In genomic region chr9:75338016-75338415, GRCm38 (mm10) we compare ENCODE assay signal across 27 mouse cellular contexts. TPM values are rescaled to one million over a fixed set of nuclear protein-coding genes. Genes with fewer than 3 reads are reported as not detected.
A peak's percentile ranks its signal among the peaks of the same experiment; 100 is the strongest.
DNase-seq lines count a peak whose midpoint lies in the region; TF ChIP-seq lines count a peak whose summit lies in the region.
"Had no signal": no experiment of that assay in that cellular context is flagged by ENCODE, and none has a peak within 500 bp of the region (broad histone marks: within the 10 kb centered on the region; RNA-seq: fewer than 3 reads in every experiment).

No protein-coding gene starts in this region.

- TF ChIP-seq POLR2A in cerebellum, adult 2 months (IDR thresholded peaks at IDR 0.05; ENCODE audit: borderline replicate concordance, insufficient read depth, low read length): no peak

- no peak for TF ChIP-seq CTCF in cerebellum, adult 2 months (IDR thresholded peaks at IDR 0.05; ENCODE audit: borderline replicate concordance, insufficient read depth, low read depth, low read length)

- intact Hi-C loops in left cerebral cortex, postnatal 14 days (cut with DNase I): no loop called here

- H3K4me1 ChIP-seq in cerebellum, adult 2 months (ENCODE audit: control insufficient read depth, insufficient read depth, low read length): no peaks in the 10 kb centered on the region; the same call in 1 of the 2 replicates
- H3K4me1 ChIP-seq: embryonic facial prominence, embryonic 15.5 days; forebrain, embryonic 12.5 days; heart, embryonic 15.5 days; limb, embryonic 10.5 days; midbrain, embryonic 15.5 days had no signal

- no peaks in the 10 kb centered on the region for H3K27me3 ChIP-seq in cerebellum, adult 2 months (ENCODE audit: control insufficient read depth, insufficient read depth, low read length)
- H3K27me3 ChIP-seq: embryonic facial prominence, embryonic 15.5 days; forebrain, embryonic 12.5 days; heart, embryonic 15.5 days; midbrain, embryonic 15.5 days had no signal

- H3K27ac ChIP-seq in cerebellum, adult 2 months (ENCODE audit: insufficient read depth, low read length): no peak overlapping the region
- H3K27ac ChIP-seq: embryonic facial prominence, embryonic 15.5 days; forebrain, embryonic 12.5 days; gastrocnemius, adult 2 months; heart, embryonic 15.5 days; hindbrain, postnatal 0 days; limb, embryonic 10.5 days; midbrain, embryonic 15.5 days had no signal

- H3K4me3 ChIP-seq in cerebellum, adult 2 months (replicated peaks; ENCODE audit: insufficient read depth, low read depth, low read length): no peak overlapping the region
- H3K4me3 ChIP-seq: embryonic facial prominence, embryonic 15.5 days; forebrain, embryonic 12.5 days; gastrocnemius, adult 2 months; heart, embryonic 15.5 days; limb, embryonic 10.5 days; midbrain, embryonic 15.5 days had no signal

- WGBS in cerebellum, adult 2 months: 91% methylated on average over 6 of the region's 6 CpGs

- peak; percentile 65 for DNase-seq in layer of hippocampus, adult 11-12 months (ENCODE audit: low spot score)
- DNase-seq in layer of hippocampus, postnatal 25 days (ENCODE audit: extremely low spot score in 1 of 2, low spot score in 1 of 2): no peak
- peak; percentile 30 to 36 for DNase-seq in frontal cortex, postnatal 25 days (ENCODE audit: low spot score in 2 of 2)
- peak; percentile 78 to 87 for DNase-seq in left cerebral cortex, postnatal 14 days (ENCODE audit: low spot score in 2 of 2)
- peak; percentile 78 to 92 for DNase-seq in right cerebral cortex, postnatal 36 days (ENCODE audit: low spot score in 2 of 2)
- DNase-seq in cerebellum, adult 2 months: no peak
- DNase-seq in kidney, postnatal 36 days: no peak
- no peak for DNase-seq in kidney, adult 8-10 months
- DNase-seq: cerebellum, postnatal 10 days; embryo, embryonic 11 days; gastrocnemius, adult 2 months; heart, adult 18-20 months; kidney, adult 11 months; kidney, postnatal 10 days; lung, adult 2 months; thymus, adult 18-20 months had no signal

RNA-seq across cellular contexts. Expression of gene Bcl2l10, which starts 9.5 kb away (rescaled TPM):
- total RNA-seq in layer of hippocampus, postnatal 25 days (2021): under 1 TPM in 1 of 2 experiments, not detected in 1; 0.22 TPM
- under 1 TPM in 1 of 2 experiments, not detected in 1; 0.36 TPM for total RNA-seq in left cerebral cortex, postnatal 14 days (2021)
- polyA plus RNA-seq in cerebellum, adult 2 months (2012; rRNA removed): 0.17 and 0.25 TPM in 2 replicates
- total RNA-seq: gastrocnemius, adult 2 months; hematopoietic stem cell, adult 5-6 weeks; megakaryocyte progenitor cell, adult 5-6 weeks; neutrophil, adult 5-6 weeks had no signal
- polyA plus RNA-seq: embryonic facial prominence, embryonic 15.5 days; forebrain, embryonic 12.5 days; G1E; heart, embryonic 15.5 days; hindbrain, postnatal 0 days; limb, embryonic 10.5 days; liver, embryonic 11.5 days; midbrain, embryonic 15.5 days had no signal

RNA-seq across cellular contexts. Expression of gene Gnb5, which starts 31.9 kb away (rescaled TPM):
- total RNA-seq in layer of hippocampus, postnatal 25 days (2021): 100 to 1,000 TPM; 124 to 126 TPM
- total RNA-seq in left cerebral cortex, postnatal 14 days (2021): 100 to 1,000 TPM; 134 to 140 TPM
- 194 and 215 TPM in 2 replicates for polyA plus RNA-seq in cerebellum, adult 2 months (2012; rRNA removed)
- polyA plus RNA-seq: G1E had no signal

Comparison
In these comparisons a context has a peak if more than half of its experiments do, and no peak if none do; other contexts are left out.
1. DNase-seq: peak in layer of hippocampus, adult 11-12 months (single experiment), frontal cortex, postnatal 25 days (2 of 2), left cerebral cortex, postnatal 14 days (2 of 2) and right cerebral cortex, postnatal 36 days (2 of 2); none in layer of hippocampus, postnatal 25 days (0 of 2), cerebellum, adult 2 months (0 of 2), kidney, postnatal 36 days (0 of 2) and kidney, adult 8-10 months (0 of 2).